Mouse (Mus musculus) left cerebral cortex, adult 6 months (tissue): ENCODE data around the gene Pdha2. TPM values are rescaled to one million over a fixed set of nuclear protein-coding genes. Genes with fewer than 3 reads are reported as not detected.

Experiments
- long read RNA-seq, 2 experiments: library from polyadenylated mRNA; unstranded; transcript quantifications; one replicate each; pipeline ENCODE4 v2.0.0; 2019 to 2020
- polyA plus RNA-seq: library from polyadenylated mRNA; unstranded; fragments of <200 nt; fragmentation: Nextera tagmentation; gene quantifications from 2 replicates; pipeline ENCODE4 v1.2.3, GENCODE M21; 2021

Gene Pdha2
- polyA plus RNA-seq: not detected in 2 replicates
- long read RNA-seq, experiment 1: 0 reads
- long read RNA-seq, experiment 2: 0 reads

DNA sequence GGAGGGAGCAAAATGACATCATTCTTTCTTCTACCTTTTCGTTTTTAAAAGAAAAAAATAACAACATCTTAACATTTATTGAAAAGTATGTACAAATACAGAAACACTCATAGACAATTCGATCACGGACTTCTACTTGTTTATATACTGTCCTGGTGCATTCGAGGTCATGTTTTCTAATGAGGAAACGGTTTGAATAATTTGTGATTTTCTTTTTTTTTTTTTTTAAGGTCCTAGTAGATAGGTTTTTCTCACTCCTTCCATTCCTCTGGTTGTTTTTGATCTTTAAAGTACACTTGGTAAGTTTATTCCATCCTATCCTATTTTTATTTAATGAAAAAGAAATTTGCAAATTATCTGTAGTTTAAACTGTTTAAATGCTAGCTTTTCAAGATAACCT, at the start of gene Pdha2:
Gene Pdha2, minus strand, starts transcription at position 101 of the 400 bp plus-strand sequence.

